Mouse (Mus musculus) heart, embryonic 15.5 days (tissue): ENCODE results near the gene Cfap97d2. TPM values are rescaled to one million over a fixed set of nuclear protein-coding genes. Genes with fewer than 3 reads are reported as not detected.

Experiments used
- ATAC-seq: fragments of 200-750 bp; cut with Nextera tagmentation; replicated peaks from 2 replicates; pipeline ENCODE4 v1.8.0; 2017; ENCODE audit warnings: low read depth, moderate TSS enrichment; ENCODE audit not compliant: insufficient number of reproducible peaks, insufficient read depth, low FRiP score
- H3K27ac ChIP-seq: fragments of 300-500 bp; sonication (generic); 2 replicates; pipeline ENCODE4 v1.5.1; 2015; ENCODE audit warnings: mild to moderate bottlenecking, inconsistent platforms
- H3K27me3 ChIP-seq: fragments of 300-500 bp; sonication (generic); 2 replicates; pipeline ENCODE4 v1.6.1; 2015; ENCODE audit warnings: inconsistent platforms
- H3K36me3 ChIP-seq: fragments of 300-500 bp; sonication (generic); 2 replicates; pipeline ENCODE4 v1.6.1; 2015; ENCODE audit warnings: mild to moderate bottlenecking, inconsistent platforms
- H3K4me1 ChIP-seq: fragments of 300-500 bp; sonication (generic); replicated peaks from 2 replicates; pipeline ENCODE4 v1.6.1; 2015; ENCODE audit warnings: inconsistent platforms
- H3K4me2 ChIP-seq: fragments of 300-500 bp; sonication (generic); 2 replicates; pipeline ENCODE4 v1.6.1; 2015; ENCODE audit warnings: inconsistent platforms, mild to moderate bottlenecking, moderate library complexity
- H3K4me3 ChIP-seq: fragments of 300-500 bp; sonication (generic); 2 replicates; pipeline ENCODE4 v1.5.1; 2015; ENCODE audit warnings: mild to moderate bottlenecking, inconsistent platforms
- H3K9ac ChIP-seq: fragments of 300-500 bp; sonication (generic); 2 replicates; pipeline ENCODE4 v1.6.1; 2015; ENCODE audit warnings: mild to moderate bottlenecking, inconsistent platforms
- H3K9me3 ChIP-seq: fragments of 300-500 bp; sonication (generic); replicated peaks from 2 replicates; pipeline ENCODE4 v1.6.1; 2016; ENCODE audit warnings: inconsistent platforms
- WGBS: fragments of 180-500 bp; shearing (Covaris S2); methylation state at CpG from one replicate; pipeline ENCODE4 v1.1.7; 2015; ENCODE audit warnings: mixed read lengths; 5-methylcytosine and 5-hydroxymethylcytosine counted together
- polyA plus RNA-seq: library from polyadenylated mRNA; unstranded; fragments of >200 nt; fragmentation: Nextera tagmentation; extraction: Ambion mirVana; gene quantifications from 2 replicates; pipeline ENCODE4 v1.2.1, GENCODE M21; 2015

Cfap97d2 gene
- polyA plus RNA-seq, 1 experiment from 2014 or later = not detected

GRCm38 (mm10) chr8:13699323-13699949, 6.3 kb upstream of the Cfap97d2 start:
- H3K27ac ChIP-seq = peak overlapping the region; percentile 70
- no peaks in the 10 kb centered on the region for H3K27me3 ChIP-seq
- H3K9ac ChIP-seq = no peak overlapping the region
- H3K9me3 ChIP-seq = no peaks in the 10 kb centered on the region
- peaks cover 28% of the 10 kb centered on the region for H3K4me1 ChIP-seq
- no peak overlapping the region for H3K4me3 ChIP-seq
- no peaks in the 10 kb centered on the region for H3K36me3 ChIP-seq
- WGBS = 45% methylated on average over 5 of the region's 5 CpGs
- H3K4me2 ChIP-seq = no peak overlapping the region
- peak; percentile 86 for ATAC-seq

GRCm38 (mm10) chr8:13702755-13703154, 2.9 kb upstream of the Cfap97d2 start:
- 0 out of 2 replicates have a peak overlapping the region, but pooled peaks have one; percentile 20 for H3K27ac ChIP-seq
- ATAC-seq = no peak
- 60% methylated on average over 4 of the region's 4 CpGs for WGBS

GRCm38 (mm10) chr8:13703756-13704155, 1.9 kb upstream of the Cfap97d2 start:
- no peaks in the 10 kb centered on the region for H3K27me3 ChIP-seq
- no peak overlapping the region for H3K4me2 ChIP-seq
- ATAC-seq = no peak
- H3K4me1 ChIP-seq = peaks cover 33% of the 10 kb centered on the region
- H3K36me3 ChIP-seq = no peaks in the 10 kb centered on the region
- WGBS = 79% methylated on average over 6 of the region's 6 CpGs
- no peak overlapping the region for H3K4me3 ChIP-seq
- H3K9me3 ChIP-seq = no peaks in the 10 kb centered on the region
- no peak overlapping the region for H3K9ac ChIP-seq
- no peak overlapping the region for H3K27ac ChIP-seq

More at GRCm38 (mm10) chr8:13702755-13703154, 2.9 kb upstream of the Cfap97d2 start:
- Histone ChIP-seq H3K4me3 (no peak overlapping the region), H3K27me3 (no peaks in the 10 kb centered on the region), H3K9ac (no peak overlapping the region), H3K9me3 (no peaks in the 10 kb centered on the region), H3K4me2 (no peak overlapping the region), H3K4me1 (peaks cover 34% of the 10 kb centered on the region), H3K36me3 (no peaks in the 10 kb centered on the region)

- Histone ChIP-seq H3K36me3 (no peaks in the 10 kb centered on the region), H3K4me1 (peaks cover 27% of the 10 kb centered on the region), H3K9ac (no peak overlapping the region), H3K27me3 (no peaks in the 10 kb centered on the region), H3K4me2 (no peak overlapping the region), H3K27ac (no peak overlapping the region), H3K9me3 (no peaks in the 10 kb centered on the region), H3K4me3 (no peak overlapping the region)
- 51% methylated on average over 4 of the region's 4 CpGs for WGBS
- no peak for ATAC-seq
These were observed 1.4 kb upstream of the Cfap97d2 start for GRCm38 (mm10) chr8:13704301-13704700.

- Histone ChIP-seq H3K4me3 (no peak overlapping the region), H3K27me3 (no peaks in the 10 kb centered on the region), H3K4me1 (peaks cover 17% of the 10 kb centered on the region), H3K9me3 (no peaks in the 10 kb centered on the region), H3K36me3 (no peaks in the 10 kb centered on the region), H3K4me2 (no peak overlapping the region), H3K9ac (no peak overlapping the region), H3K27ac (no peak overlapping the region)
- 78% methylated on average over 5 of the region's 5 CpGs for WGBS
- no peak for ATAC-seq
These were observed 1.2 kb downstream of the Cfap97d2 start for GRCm38 (mm10) chr8:13706918-13707317.

GRCm38 (mm10) chr8:13708514-13708913, 2.8 kb downstream of the Cfap97d2 start:
- Histone ChIP-seq H3K27me3 (no peaks in the 10 kb centered on the region), H3K4me2 (no peak overlapping the region), H3K27ac (no peak overlapping the region), H3K4me1 (peaks cover 10% of the 10 kb centered on the region), H3K4me3 (no peak overlapping the region), H3K36me3 (no peaks in the 10 kb centered on the region), H3K9me3 (no peaks in the 10 kb centered on the region), H3K9ac (no peak overlapping the region)
- 79% methylated on average over 5 of the region's 5 CpGs for WGBS
- ATAC-seq = no peak

GRCm38 (mm10) chr8:13718980-13719379, 13.3 kb downstream of the Cfap97d2 start:
- Histone ChIP-seq H3K27me3 (no peaks in the 10 kb centered on the region), H3K9ac (no peak overlapping the region), H3K4me2 (no peak overlapping the region), H3K9me3 (no peaks in the 10 kb centered on the region), H3K4me3 (no peak overlapping the region), H3K4me1 (no peaks in the 10 kb centered on the region), H3K27ac (no peak overlapping the region), H3K36me3 (no peaks in the 10 kb centered on the region)
- no peak for ATAC-seq
- WGBS = 85% methylated on average over 8 of the region's 8 CpGs

- H3K9me3 ChIP-seq = no peaks in the 10 kb centered on the region
- no peak overlapping the region for H3K9ac ChIP-seq
- H3K27ac ChIP-seq = no peak overlapping the region
- no peaks in the 10 kb centered on the region for H3K27me3 ChIP-seq
- no peak for ATAC-seq
- H3K4me1 ChIP-seq = no peaks in the 10 kb centered on the region
- no peaks in the 10 kb centered on the region for H3K36me3 ChIP-seq
- H3K4me2 ChIP-seq = no peak overlapping the region
- no peak overlapping the region for H3K4me3 ChIP-seq
These were observed 20.0 kb downstream of the Cfap97d2 start for GRCm38 (mm10) chr8:13725722-13726121.

- Histone ChIP-seq H3K4me3 (no peak overlapping the region), H3K4me1 (no peaks in the 10 kb centered on the region), H3K27ac (no peak overlapping the region), H3K36me3 (no peaks in the 10 kb centered on the region), H3K9ac (no peak overlapping the region), H3K4me2 (no peak overlapping the region), H3K27me3 (no peaks in the 10 kb centered on the region), H3K9me3 (no peaks in the 10 kb centered on the region)
- no peak for ATAC-seq
- WGBS = 67% methylated on average over 10 of the region's 10 CpGs
These were observed 21.9 kb downstream of the Cfap97d2 start for GRCm38 (mm10) chr8:13727469-13728094.

- peak overlapping the region; percentile 36 for H3K4me2 ChIP-seq
- no peaks in the 10 kb centered on the region for H3K36me3 ChIP-seq
- 0 out of 2 replicates have a peak, but pooled peaks cover 3% of the 10 kb centered on the region for H3K4me1 ChIP-seq
- no peak overlapping the region for H3K9ac ChIP-seq
- H3K27ac ChIP-seq = peak overlapping the region; percentile 82
- 23% methylated on average over 6 of the region's 6 CpGs for WGBS
- H3K4me3 ChIP-seq = no peak overlapping the region
- ATAC-seq = peak; percentile 81
- no peaks in the 10 kb centered on the region for H3K27me3 ChIP-seq
- no peaks in the 10 kb centered on the region for H3K9me3 ChIP-seq
These were observed 34.7 kb downstream of the Cfap97d2 start for GRCm38 (mm10) chr8:13740323-13740770.

- H3K4me3 ChIP-seq = no peak overlapping the region
- WGBS = 58% methylated on average over 7 of the region's 7 CpGs
- no peaks in the 10 kb centered on the region for H3K27me3 ChIP-seq
- H3K4me2 ChIP-seq = no peak overlapping the region
- H3K27ac ChIP-seq = peak overlapping the region; percentile 82
- ATAC-seq = no peak
- H3K9ac ChIP-seq = no peak overlapping the region
- no peaks in the 10 kb centered on the region for H3K36me3 ChIP-seq
- no peaks in the 10 kb centered on the region for H3K9me3 ChIP-seq
- 0 out of 2 replicates have a peak, but pooled peaks cover 3% of the 10 kb centered on the region for H3K4me1 ChIP-seq
These were observed 35.3 kb downstream of the Cfap97d2 start for GRCm38 (mm10) chr8:13740817-13741613.
